Mouse (Mus musculus): ENCODE results near the gene Hao1. TPM values are rescaled to one million over a fixed set of nuclear protein-coding genes. Genes with fewer than 3 reads are reported as not detected.

Hao1 gene
- 0.04 and 0.05 TPM in 2 replicates for polyA plus RNA-seq (2012; rRNA removed)

GRCm38 (mm10) chr2:134554221-134554727 is at the start of gene Hao1:
TSS of gene Hao1 (minus strand) at chr2:134554368.
- Histone ChIP-seq H3K4me1 (replicated peaks; ENCODE audit: control insufficient read depth, insufficient read depth, low read length) (no peaks in the 10 kb centered on the region), H3K27ac (ENCODE audit: control insufficient read depth, insufficient read depth, low read length) (no peak within 1 kb of the TSS), H3K27me3 (ENCODE audit: control insufficient read depth, insufficient read depth, low read length) (no peaks in the 10 kb centered on the region), H3K4me3 (ENCODE audit: control insufficient read depth, insufficient read depth, low read length) (no peak within 1 kb of the TSS), H3K36me3 (ENCODE audit: control insufficient read depth, insufficient read depth, low read length) (no peaks in the 10 kb centered on the region)
- no peak for DNase-seq
- 91% methylated on average over 8 of the region's 8 CpGs for WGBS
- TF ChIP-seq CTCF (IDR thresholded peaks at IDR 0.05; ENCODE audit: borderline replicate concordance, control insufficient read depth, extremely low read depth, insufficient read depth, low read length, poor library complexity) (no peak), POLR2A (IDR thresholded peaks at IDR 0.05; ENCODE audit: control insufficient read depth, extremely low read depth, insufficient read depth, low read length, poor library complexity) (no peak)

GRCm38 (mm10) chr2:134591081-134591694 is 37.0 kb upstream of the Hao1 start:
- Histone ChIP-seq H3K27me3 (ENCODE audit: control insufficient read depth, insufficient read depth, low read length) (no peaks in the 10 kb centered on the region), H3K4me1 (replicated peaks; ENCODE audit: control insufficient read depth, insufficient read depth, low read length) (no peaks in the 10 kb centered on the region), H3K27ac (ENCODE audit: control insufficient read depth, insufficient read depth, low read length) (no peak overlapping the region), H3K36me3 (ENCODE audit: control insufficient read depth, insufficient read depth, low read length) (no peaks in the 10 kb centered on the region), H3K4me3 (ENCODE audit: control insufficient read depth, insufficient read depth, low read length) (no peak overlapping the region)
- TF ChIP-seq CTCF (IDR thresholded peaks at IDR 0.05; ENCODE audit: borderline replicate concordance, control insufficient read depth, extremely low read depth, insufficient read depth, low read length, poor library complexity) (no peak), POLR2A (IDR thresholded peaks at IDR 0.05; ENCODE audit: control insufficient read depth, extremely low read depth, insufficient read depth, low read length, poor library complexity) (no peak)
- no peak for DNase-seq
- 97% methylated on average over 6 of the region's 6 CpGs for WGBS

- no peak overlapping the region for H3K4me3 ChIP-seq (ENCODE audit: control insufficient read depth, insufficient read depth, low read length)
- H3K36me3 ChIP-seq (ENCODE audit: control insufficient read depth, insufficient read depth, low read length) = no peaks in the 10 kb centered on the region
- no peaks in the 10 kb centered on the region for H3K27me3 ChIP-seq (ENCODE audit: control insufficient read depth, insufficient read depth, low read length)
- no peaks in the 10 kb centered on the region for H3K4me1 ChIP-seq (replicated peaks; ENCODE audit: control insufficient read depth, insufficient read depth, low read length)
- TF ChIP-seq CTCF (IDR thresholded peaks at IDR 0.05; ENCODE audit: borderline replicate concordance, control insufficient read depth, extremely low read depth, insufficient read depth, low read length, poor library complexity) (no peak), POLR2A (IDR thresholded peaks at IDR 0.05; ENCODE audit: control insufficient read depth, extremely low read depth, insufficient read depth, low read length, poor library complexity) (no peak)
- H3K27ac ChIP-seq (ENCODE audit: control insufficient read depth, insufficient read depth, low read length) = no peak overlapping the region
- 89% methylated on average over 4 of the region's 4 CpGs for WGBS
- DNase-seq = no peak
Observed at GRCm38 (mm10) chr2:134585243-134585642, 31.1 kb upstream of the Hao1 start.

- Histone ChIP-seq H3K4me3 (ENCODE audit: control insufficient read depth, insufficient read depth, low read length) (no peak overlapping the region), H3K27ac (ENCODE audit: control insufficient read depth, insufficient read depth, low read length) (no peak overlapping the region), H3K36me3 (ENCODE audit: control insufficient read depth, insufficient read depth, low read length) (no peaks in the 10 kb centered on the region), H3K4me1 (replicated peaks; ENCODE audit: control insufficient read depth, insufficient read depth, low read length) (no peaks in the 10 kb centered on the region), H3K27me3 (ENCODE audit: control insufficient read depth, insufficient read depth, low read length) (no peaks in the 10 kb centered on the region)
- no peak for DNase-seq
- TF ChIP-seq POLR2A (IDR thresholded peaks at IDR 0.05; ENCODE audit: control insufficient read depth, extremely low read depth, insufficient read depth, low read length, poor library complexity) (no peak), CTCF (IDR thresholded peaks at IDR 0.05; ENCODE audit: borderline replicate concordance, control insufficient read depth, extremely low read depth, insufficient read depth, low read length, poor library complexity) (no peak)
- WGBS = 95% methylated on average over 3 of the region's 3 CpGs
Observed at GRCm38 (mm10) chr2:134559422-134559821, 5.3 kb upstream of the Hao1 start.

- TF ChIP-seq CTCF (IDR thresholded peaks at IDR 0.05; ENCODE audit: borderline replicate concordance, control insufficient read depth, extremely low read depth, insufficient read depth, low read length, poor library complexity) = no peak
- TF ChIP-seq POLR2A (IDR thresholded peaks at IDR 0.05; ENCODE audit: control insufficient read depth, extremely low read depth, insufficient read depth, low read length, poor library complexity) = no peak
- DNase-seq = no peak
- Histone ChIP-seq H3K4me3 (ENCODE audit: control insufficient read depth, insufficient read depth, low read length) (no peak overlapping the region), H3K4me1 (replicated peaks; ENCODE audit: control insufficient read depth, insufficient read depth, low read length) (no peaks in the 10 kb centered on the region), H3K27ac (ENCODE audit: control insufficient read depth, insufficient read depth, low read length) (no peak overlapping the region), H3K27me3 (ENCODE audit: control insufficient read depth, insufficient read depth, low read length) (no peaks in the 10 kb centered on the region), H3K36me3 (ENCODE audit: control insufficient read depth, insufficient read depth, low read length) (no peaks in the 10 kb centered on the region)
Observed at GRCm38 (mm10) chr2:134552358-134552757, 1.8 kb downstream of the Hao1 start.

- H3K4me3 ChIP-seq (ENCODE audit: control insufficient read depth, insufficient read depth, low read length) = no peak overlapping the region
- H3K36me3 ChIP-seq (ENCODE audit: control insufficient read depth, insufficient read depth, low read length) = no peaks in the 10 kb centered on the region
- WGBS = 21% methylated on average over 4 of the region's 4 CpGs
- H3K4me1 ChIP-seq (replicated peaks; ENCODE audit: control insufficient read depth, insufficient read depth, low read length) = no peaks in the 10 kb centered on the region
- no peaks in the 10 kb centered on the region for H3K27me3 ChIP-seq (ENCODE audit: control insufficient read depth, insufficient read depth, low read length)
- no peak overlapping the region for H3K27ac ChIP-seq (ENCODE audit: control insufficient read depth, insufficient read depth, low read length)
- TF ChIP-seq POLR2A (IDR thresholded peaks at IDR 0.05; ENCODE audit: control insufficient read depth, extremely low read depth, insufficient read depth, low read length, poor library complexity) (no peak), CTCF (IDR thresholded peaks at IDR 0.05; ENCODE audit: borderline replicate concordance, control insufficient read depth, extremely low read depth, insufficient read depth, low read length, poor library complexity) (no peak)
- peak; percentile 42 for DNase-seq
Observed at GRCm38 (mm10) chr2:134549770-134550169, 4.4 kb downstream of the Hao1 start.

All from thymus, adult 2 months (tissue).